Mouse (Mus musculus) left cerebral cortex, postnatal 25 days (tissue): ENCODE data around the gene Ablim2. TPM values are rescaled to one million over a fixed set of nuclear protein-coding genes. Genes with fewer than 3 reads are reported as not detected.

Source experiments
- DNase-seq, 2 experiments: peaks; one replicate each; pipeline ENCODE4 v3.0.0; 2022; ENCODE audit warnings: low spot score in 2 of 2, mixed read lengths in 1 of 2
- intact Hi-C: fragments of 180-260 bp; cut with DNase I; formaldehyde crosslinking; loops from one replicate; pipeline ENCODE4 v1.15.1; 2025
- total RNA-seq, 2 experiments: library from RNA; stranded (reverse); gene quantifications; 2 replicates each; pipeline ENCODE4 v1.2.3; 2021

Ablim2 gene
- total RNA-seq, 2 experiments from 2014 or later, result 175 to 209 TPM

GRCm38 (mm10) chr5:35796136-35796535 is 38.5 kb downstream of the Ablim2 start:
- no peak for DNase-seq
- intact Hi-C loops, result no loop called here

DNA sequence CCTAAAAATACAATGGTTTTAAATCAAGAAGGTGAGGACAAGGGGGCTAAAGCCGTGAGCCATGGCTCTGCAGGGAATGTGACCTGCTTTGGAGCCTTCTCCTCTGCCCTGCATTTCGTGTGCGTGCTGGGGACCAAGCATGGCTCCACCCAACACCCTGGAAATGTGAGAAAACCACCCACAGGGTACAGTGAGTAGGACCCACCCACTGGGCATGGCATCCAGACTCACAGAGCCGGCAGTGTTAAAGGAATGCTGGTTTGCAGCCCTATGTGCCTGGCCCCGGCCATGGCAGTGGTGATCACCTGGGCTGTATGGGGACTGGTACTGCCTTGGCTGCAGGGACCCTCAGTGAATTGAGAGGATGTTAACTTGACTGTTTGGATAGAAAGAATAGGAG is 41.4 kb downstream of the Ablim2 start:
- intact Hi-C loops, result no loop called here
- DNase-seq, result peak in 1 of 2 experiments; percentile 82

DNA sequence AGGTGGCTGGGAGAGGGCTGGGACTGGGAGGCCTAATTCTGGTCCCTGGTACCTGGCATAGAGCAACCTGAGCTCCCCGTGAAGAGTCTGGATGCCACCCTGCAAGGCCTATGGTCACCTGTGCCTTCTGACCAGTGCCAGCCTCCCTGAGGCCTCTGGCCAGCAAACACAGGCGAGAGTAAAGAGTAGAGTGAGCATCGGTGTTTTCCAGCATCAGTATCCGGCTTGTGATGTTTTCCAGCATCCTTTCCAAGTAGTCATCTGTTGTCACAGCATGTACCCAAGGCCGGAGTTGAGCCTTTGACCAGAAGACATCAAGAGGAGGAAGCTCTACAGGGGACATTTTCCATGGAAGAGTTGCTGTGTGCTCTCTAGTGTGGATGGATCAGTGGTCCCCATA is 45.7 kb downstream of the Ablim2 start:
- intact Hi-C loops, result no loop called here
- no peak for DNase-seq

DNA sequence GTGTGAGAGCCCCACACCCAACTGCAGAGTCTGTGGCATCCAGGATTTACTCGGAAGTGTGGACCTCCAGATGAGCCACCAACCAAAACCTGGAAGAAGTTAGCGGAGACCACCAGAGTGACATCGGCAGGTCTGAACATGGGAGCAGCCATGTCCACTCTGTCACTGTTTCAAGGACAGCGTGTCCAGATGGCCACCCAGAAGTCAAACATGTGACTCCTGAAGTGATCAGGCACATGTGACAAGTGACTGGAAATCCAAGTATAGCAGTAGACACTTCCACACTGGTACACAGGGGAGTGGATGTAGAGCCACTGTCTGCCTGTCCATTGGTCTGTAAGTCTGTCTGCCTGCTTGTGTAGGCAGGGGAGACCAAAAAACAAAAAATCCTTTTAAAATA is 47.0 kb downstream of the Ablim2 start:
- no peak for DNase-seq
- intact Hi-C loops, result no loop called here

- intact Hi-C loops, result no loop called here
- DNase-seq, result no peak
Measured at GRCm38 (mm10) chr5:35805209-35805608, 47.5 kb downstream of the Ablim2 start.

DNA sequence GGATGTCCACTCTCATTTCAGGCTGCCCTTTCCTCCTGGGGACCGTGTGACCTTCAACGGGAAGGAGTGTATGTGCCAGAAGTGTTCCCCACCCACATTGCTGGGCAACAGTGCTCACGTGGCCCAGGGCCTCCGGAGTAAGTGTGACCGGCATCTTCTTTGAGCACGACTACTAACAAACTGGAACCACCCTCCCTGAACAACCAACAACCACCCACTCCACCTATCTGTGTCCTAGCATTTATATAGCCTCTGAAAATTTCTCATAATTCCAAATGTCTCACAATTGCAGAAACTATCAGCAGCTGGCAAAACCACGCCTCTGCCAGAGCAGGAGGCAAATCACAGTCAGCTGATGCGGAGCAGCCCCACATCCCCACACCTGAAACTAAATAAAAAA is 49.3 kb downstream of the Ablim2 start:
- peak; percentile 49 to 58 for DNase-seq
- intact Hi-C loops, result no loop called here

DNA sequence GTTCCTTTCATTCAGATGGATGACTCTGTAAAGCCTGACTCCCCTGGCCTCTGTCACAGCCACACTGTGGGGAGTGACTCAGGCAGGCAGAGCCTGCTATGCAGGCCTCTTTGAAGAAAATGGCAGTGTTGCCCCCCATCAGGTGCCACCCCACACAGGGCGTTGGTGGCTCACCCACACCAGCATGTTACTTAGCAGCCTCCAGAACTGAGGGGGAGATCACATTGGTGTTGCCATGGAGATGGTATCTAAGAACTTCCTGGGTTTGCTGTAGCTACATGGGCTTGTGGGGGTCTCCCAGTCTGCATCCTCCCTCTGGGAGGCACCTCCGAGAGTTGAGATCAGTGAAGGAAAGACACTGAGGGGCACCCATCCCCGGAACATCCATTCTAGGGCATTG is 52.8 kb downstream of the Ablim2 start:
- intact Hi-C loops, result loop anchor here (5.0 kb wide), 1 partner anchor 117 kb away; no protein-coding TSS in a partner anchor
- DNase-seq, result peak; percentile 46 to 59

- no peak for DNase-seq
- intact Hi-C loops, result loop anchor here (5.0 kb wide), 1 partner anchor 116 kb away; no protein-coding TSS in a partner anchor
Measured at GRCm38 (mm10) chr5:35811639-35812295, 54.1 kb downstream of the Ablim2 start.

DNA sequence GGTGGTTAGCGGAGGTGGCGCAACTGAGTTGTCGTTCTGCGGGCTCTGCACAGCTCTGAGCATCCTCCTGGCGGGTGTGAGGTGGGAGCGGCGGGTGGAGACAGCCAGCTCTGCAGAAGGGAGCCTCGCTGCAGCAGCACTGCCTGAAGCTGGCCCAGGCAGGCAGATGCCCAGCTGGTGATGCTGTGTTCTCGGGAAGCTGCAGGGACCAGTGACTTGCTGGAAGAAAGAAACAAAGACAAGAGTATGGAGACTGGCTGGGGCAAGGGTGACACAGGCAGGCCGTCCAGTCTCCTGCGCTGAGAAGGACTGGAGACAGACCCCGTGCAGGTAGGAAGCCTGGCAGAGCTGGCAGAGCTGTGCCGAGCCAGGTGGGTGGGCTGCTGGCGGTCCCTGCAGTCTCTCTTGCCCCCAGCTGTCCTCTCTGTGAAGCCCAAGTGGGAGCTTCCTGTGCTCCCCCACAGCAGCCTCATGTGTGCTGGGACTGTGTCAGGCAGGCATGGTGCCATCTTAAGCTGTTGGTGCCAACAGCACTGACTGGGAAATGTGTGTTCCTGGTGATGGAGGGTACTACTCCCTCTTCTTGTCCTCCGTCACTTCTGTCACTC is 56.8 kb downstream of the Ablim2 start:
- peak; percentile 83 to 94 for DNase-seq
- intact Hi-C loops, result loop anchor here (1.0 to 5.0 kb wide), 4 partner anchors 23 to 113 kb away; partner anchors contain the start of gene Ablim2

- DNase-seq, result no peak
- intact Hi-C loops, result no loop called here
Measured at GRCm38 (mm10) chr5:35815051-35815450, 57.4 kb downstream of the Ablim2 start.

GRCm38 (mm10) chr5:35817266-35817665 is 59.6 kb downstream of the Ablim2 start:
- intact Hi-C loops, result no loop called here
- no peak for DNase-seq

- intact Hi-C loops, result no loop called here
- no peak for DNase-seq
Measured at GRCm38 (mm10) chr5:35817882-35818281, 60.2 kb downstream of the Ablim2 start.

GRCm38 (mm10) chr5:35822721-35823120 is 65.0 kb downstream of the Ablim2 start:
- peak; percentile 39 to 67 for DNase-seq
- intact Hi-C loops, result no loop called here

GRCm38 (mm10) chr5:35826465-35826864 is 68.8 kb downstream of the Ablim2 start:
- intact Hi-C loops, result no loop called here
- no peak for DNase-seq

DNA sequence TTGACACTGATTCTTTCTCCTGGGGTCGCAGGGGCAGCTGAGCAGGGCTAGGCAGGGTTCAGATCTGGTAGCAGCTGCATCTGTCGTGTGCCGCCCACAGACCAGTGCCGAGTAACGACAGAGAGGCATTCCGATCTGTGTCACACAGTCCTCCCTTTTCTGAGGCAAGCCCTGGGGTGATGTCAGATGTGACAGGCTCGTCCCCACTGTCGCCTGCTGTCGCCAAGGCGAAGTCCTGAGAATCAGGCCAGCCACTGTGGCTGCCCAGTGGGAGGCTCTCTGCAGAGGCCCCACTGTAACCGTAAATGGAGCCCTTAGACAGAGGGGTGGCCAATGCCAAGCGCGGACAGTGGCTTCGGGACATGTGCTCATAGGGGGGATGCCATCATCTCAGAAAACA is 69.4 kb downstream of the Ablim2 start:
- intact Hi-C loops, result no loop called here
- peak; percentile 37 to 53 for DNase-seq

GRCm38 (mm10) chr5:35827856-35828255 is 70.2 kb downstream of the Ablim2 start:
- no peak for DNase-seq
- intact Hi-C loops, result no loop called here

GRCm38 (mm10) chr5:35830101-35830500 is 72.4 kb downstream of the Ablim2 start:
- DNase-seq, result peak; percentile 34 to 55
- intact Hi-C loops, result no loop called here

DNA sequence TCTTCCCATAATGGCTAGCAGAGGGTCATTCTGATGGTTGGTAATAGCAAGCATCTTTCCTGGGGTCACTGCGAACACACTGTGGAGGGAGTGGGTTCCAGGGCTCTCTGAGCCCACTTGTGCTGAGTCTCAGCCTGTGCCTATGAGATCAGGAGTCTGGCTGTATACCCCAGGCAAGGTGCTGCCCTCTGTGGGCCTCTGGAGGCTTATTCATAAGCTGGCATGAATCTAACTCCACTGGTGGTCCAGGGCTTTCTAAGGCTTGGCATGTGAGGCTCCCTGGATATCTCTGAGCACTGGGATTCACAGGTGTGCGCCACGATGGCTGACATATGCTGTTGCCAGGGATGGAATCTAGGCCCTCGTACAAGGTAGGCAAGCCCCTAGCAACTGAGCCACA is 76.2 kb downstream of the Ablim2 start:
- intact Hi-C loops, result no loop called here
- no peak for DNase-seq

DNA sequence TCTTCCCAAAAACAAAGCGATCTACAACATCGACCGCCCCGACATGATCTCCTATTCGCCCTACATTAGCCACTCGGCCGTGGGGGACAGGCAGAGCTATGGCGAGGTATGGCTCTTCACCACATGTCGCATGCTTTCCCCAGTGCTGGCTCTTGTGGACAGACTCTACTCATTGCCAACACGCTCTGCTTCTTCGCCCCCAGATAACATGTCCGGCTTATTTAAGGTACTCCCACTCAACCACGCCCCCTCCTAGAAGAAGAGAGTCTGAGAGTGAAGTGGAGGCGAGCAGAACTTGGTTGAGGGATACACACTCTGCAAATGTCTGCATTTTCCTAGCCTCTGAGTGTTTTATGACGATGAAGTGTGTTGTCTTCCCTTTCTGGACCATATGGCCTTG is 79.3 kb downstream of the Ablim2 start:
- intact Hi-C loops, result loop anchor here (1.0 to 5.0 kb wide), 2 partner anchors 23 to 80 kb away; partner anchors contain the start of gene Ablim2
- DNase-seq, result peak; percentile 38 to 91

- no peak for DNase-seq
- intact Hi-C loops, result loop anchor here (5.0 kb wide), 1 partner anchor 82 kb away; the partner anchor contains the start of gene Ablim2
Measured at GRCm38 (mm10) chr5:35839262-35839661, 81.6 kb downstream of the Ablim2 start.

GRCm38 (mm10) chr5:35851485-35851884 is 93.8 kb downstream of the Ablim2 start:
- DNase-seq, result no peak
- intact Hi-C loops, result loop anchor here (10.0 kb wide), 1 partner anchor 267 kb away; the partner anchor contains the start of gene Acox3
